Mouse (Mus musculus): ENCODE measurements at regions not wholly inside any gene's neighbourhood (a gene's known extent, or its start where the extent isn't known, plus 50 kb on each side); places are given as distances from the start of the nearest gene placed in this dataset.

DNA sequence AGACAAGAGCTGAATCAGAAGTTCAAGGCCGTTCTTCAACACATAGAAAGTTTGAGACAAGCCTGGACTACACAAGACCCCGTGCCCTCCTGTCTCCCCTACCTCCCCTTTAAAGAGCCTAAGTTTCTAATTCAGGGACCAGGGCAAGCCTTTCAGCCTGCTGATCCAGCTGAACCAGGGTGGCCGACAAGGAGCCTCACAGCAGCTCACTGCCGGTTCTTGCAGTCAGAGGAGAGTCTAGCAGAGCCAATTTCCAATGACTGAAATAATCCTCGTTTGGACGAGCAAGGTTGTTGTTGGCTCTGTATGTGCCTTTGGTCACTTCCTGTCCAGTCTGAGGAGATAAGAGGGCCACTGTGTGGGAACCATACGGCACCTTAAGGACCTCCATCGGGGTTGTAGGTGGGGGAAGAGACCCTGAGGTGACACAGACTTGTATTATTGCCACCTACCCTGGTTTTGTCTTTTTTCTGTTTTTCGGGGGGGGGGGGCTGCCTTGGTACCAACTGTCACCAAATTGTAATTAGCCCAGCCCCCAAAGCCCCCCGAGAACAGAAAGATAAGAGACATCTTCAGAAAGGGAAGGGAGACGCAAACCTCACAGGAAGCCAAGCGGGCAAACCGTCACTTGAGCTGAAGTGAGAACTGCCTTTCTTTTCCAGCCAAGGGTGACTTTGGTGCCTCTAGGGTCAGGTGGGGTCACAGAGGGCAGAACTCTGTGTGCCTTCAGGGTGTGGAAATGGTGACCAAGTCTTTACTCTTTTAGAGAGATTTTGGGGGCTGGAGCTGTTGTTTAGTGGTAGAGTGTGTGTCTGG is 58.1 kb upstream of the Cux1 start:
- Histone ChIP-seq H3K27me3 (ENCODE audit: control insufficient read depth, insufficient read depth, low read length) (no peaks in the 10 kb centered on the region), H3K4me3 (ENCODE audit: control insufficient read depth, insufficient read depth, low read length) (peak overlapping the region; percentile 10; the same call in 1 of the 2 replicates), H3K4me1 (replicated peaks; ENCODE audit: control insufficient read depth, insufficient read depth, low read length) (peaks cover 69% of the 10 kb centered on the region), H3K36me3 (ENCODE audit: control insufficient read depth, insufficient read depth, low read length) (no peaks in the 10 kb centered on the region), H3K27ac (ENCODE audit: control insufficient read depth, insufficient read depth, low read length) (peak overlapping the region; percentile 99)
- 8% methylated on average over 13 of the region's 13 CpGs for WGBS
- TF ChIP-seq CTCF (IDR thresholded peaks at IDR 0.05; ENCODE audit: borderline replicate concordance, control insufficient read depth, extremely low read depth, insufficient read depth, low read length, poor library complexity) (no peak), POLR2A (IDR thresholded peaks at IDR 0.05; ENCODE audit: control insufficient read depth, extremely low read depth, insufficient read depth, low read length, poor library complexity) (no peak)
- DNase-seq, result peak; percentile 70

- Histone ChIP-seq H3K27me3 (ENCODE audit: control insufficient read depth, insufficient read depth, low read length) (no peaks in the 10 kb centered on the region), H3K4me3 (ENCODE audit: control insufficient read depth, insufficient read depth, low read length) (no peak overlapping the region), H3K36me3 (ENCODE audit: control insufficient read depth, insufficient read depth, low read length) (no peaks in the 10 kb centered on the region), H3K4me1 (replicated peaks; ENCODE audit: control insufficient read depth, insufficient read depth, low read length) (peaks cover 70% of the 10 kb centered on the region), H3K27ac (ENCODE audit: control insufficient read depth, insufficient read depth, low read length) (peak overlapping the region; percentile 99)
- TF ChIP-seq POLR2A (IDR thresholded peaks at IDR 0.05; ENCODE audit: control insufficient read depth, extremely low read depth, insufficient read depth, low read length, poor library complexity) (peak; percentile 85), CTCF (IDR thresholded peaks at IDR 0.05; ENCODE audit: borderline replicate concordance, control insufficient read depth, extremely low read depth, insufficient read depth, low read length, poor library complexity) (no peak)
- peak; percentile 79 for DNase-seq
- WGBS, result 5% methylated on average over 4 of the region's 4 CpGs
Measured at GRCm38 (mm10) chr5:136626142-136626771, 59.0 kb upstream of the Cux1 start.

- Histone ChIP-seq H3K27me3 (ENCODE audit: control insufficient read depth, insufficient read depth, low read length) (no peaks in the 10 kb centered on the region), H3K36me3 (ENCODE audit: control insufficient read depth, insufficient read depth, low read length) (no peaks in the 10 kb centered on the region), H3K27ac (ENCODE audit: control insufficient read depth, insufficient read depth, low read length) (peak overlapping the region; percentile 99), H3K4me3 (ENCODE audit: control insufficient read depth, insufficient read depth, low read length) (no peak overlapping the region), H3K4me1 (replicated peaks; ENCODE audit: control insufficient read depth, insufficient read depth, low read length) (peaks cover 64% of the 10 kb centered on the region)
- no peak for TF ChIP-seq POLR2A (IDR thresholded peaks at IDR 0.05; ENCODE audit: control insufficient read depth, extremely low read depth, insufficient read depth, low read length, poor library complexity)
- no peak for TF ChIP-seq CTCF (IDR thresholded peaks at IDR 0.05; ENCODE audit: borderline replicate concordance, control insufficient read depth, extremely low read depth, insufficient read depth, low read length, poor library complexity)
- WGBS, result 54% methylated on average over 2 of the region's 2 CpGs
- DNase-seq, result no peak
Measured at GRCm38 (mm10) chr5:136626891-136627290, 59.6 kb upstream of the Cux1 start.

DNA sequence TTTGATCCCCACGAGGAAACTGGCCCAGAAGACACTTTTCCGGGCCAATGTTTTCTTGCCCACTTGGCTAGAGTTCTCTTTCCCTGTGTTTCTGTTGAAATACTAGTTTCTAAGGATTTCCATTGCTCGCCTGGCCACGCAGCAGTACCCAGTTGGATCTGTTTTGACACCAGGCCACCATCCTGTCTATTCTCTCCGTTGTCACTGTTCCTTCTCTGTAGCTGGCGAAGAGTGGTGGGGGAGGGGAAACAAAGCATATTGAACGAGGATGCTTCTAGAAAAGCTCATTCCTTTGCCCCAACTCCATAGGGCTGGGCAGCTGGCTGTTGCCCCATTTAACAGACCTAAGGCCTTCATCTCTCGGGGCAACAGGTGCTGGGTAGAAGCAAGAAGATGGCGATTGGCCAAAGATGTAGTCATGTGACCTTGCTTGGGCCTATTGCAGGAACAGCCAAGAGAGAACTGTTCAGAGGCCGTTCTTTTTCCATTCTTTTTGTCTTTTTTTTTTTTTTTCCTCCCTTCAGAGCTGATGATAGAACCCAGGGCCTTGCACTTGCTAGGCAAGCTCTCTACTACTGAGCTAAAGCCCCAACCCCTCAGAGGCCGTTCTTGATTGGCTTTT is 60.5 kb upstream of the Cux1 start:
- DNase-seq, result peak; percentile 61
- Histone ChIP-seq H3K27me3 (ENCODE audit: control insufficient read depth, insufficient read depth, low read length) (no peaks in the 10 kb centered on the region), H3K27ac (ENCODE audit: control insufficient read depth, insufficient read depth, low read length) (peak overlapping the region; percentile 99), H3K4me3 (ENCODE audit: control insufficient read depth, insufficient read depth, low read length) (no peak overlapping the region), H3K36me3 (ENCODE audit: control insufficient read depth, insufficient read depth, low read length) (no peaks in the 10 kb centered on the region), H3K4me1 (replicated peaks; ENCODE audit: control insufficient read depth, insufficient read depth, low read length) (peaks cover 64% of the 10 kb centered on the region)
- TF ChIP-seq POLR2A (IDR thresholded peaks at IDR 0.05; ENCODE audit: control insufficient read depth, extremely low read depth, insufficient read depth, low read length, poor library complexity) (no peak), CTCF (IDR thresholded peaks at IDR 0.05; ENCODE audit: borderline replicate concordance, control insufficient read depth, extremely low read depth, insufficient read depth, low read length, poor library complexity) (no peak)
- WGBS, result 45% methylated on average over 11 of the region's 11 CpGs

- Histone ChIP-seq H3K27me3 (ENCODE audit: control insufficient read depth, insufficient read depth, low read length) (no peaks in the 10 kb centered on the region), H3K27ac (ENCODE audit: control insufficient read depth, insufficient read depth, low read length) (peak overlapping the region; percentile 99), H3K36me3 (ENCODE audit: control insufficient read depth, insufficient read depth, low read length) (no peaks in the 10 kb centered on the region), H3K4me1 (replicated peaks; ENCODE audit: control insufficient read depth, insufficient read depth, low read length) (peaks cover 62% of the 10 kb centered on the region), H3K4me3 (ENCODE audit: control insufficient read depth, insufficient read depth, low read length) (no peak overlapping the region)
- TF ChIP-seq POLR2A (IDR thresholded peaks at IDR 0.05; ENCODE audit: control insufficient read depth, extremely low read depth, insufficient read depth, low read length, poor library complexity), result no peak
- TF ChIP-seq CTCF (IDR thresholded peaks at IDR 0.05; ENCODE audit: borderline replicate concordance, control insufficient read depth, extremely low read depth, insufficient read depth, low read length, poor library complexity), result no peak
- no peak for DNase-seq
- 66% methylated on average over 5 of the region's 5 CpGs for WGBS
Measured at GRCm38 (mm10) chr5:136628502-136628901, 61.2 kb upstream of the Cux1 start.

DNA sequence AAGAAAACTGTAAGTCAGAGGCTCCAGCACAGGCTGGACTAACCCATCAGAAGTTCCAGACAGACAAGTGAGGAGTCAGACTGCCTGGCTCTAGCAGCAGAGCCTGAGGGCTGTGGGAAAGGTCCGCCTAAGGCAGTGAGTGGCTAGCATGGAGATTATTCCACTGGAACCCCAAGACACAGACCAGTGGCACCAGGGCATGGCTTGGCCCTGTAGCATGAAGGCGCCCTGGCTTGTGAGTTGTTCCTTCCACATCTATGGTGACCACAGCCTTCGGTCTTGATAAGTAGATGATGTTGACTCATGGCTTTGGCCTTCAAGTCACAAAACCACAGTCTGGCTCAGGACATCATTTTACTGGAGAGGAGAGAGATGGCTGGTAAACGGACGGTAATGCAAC is 60.7 kb upstream of the Myl10 start:
- Histone ChIP-seq H3K4me1 (replicated peaks; ENCODE audit: control insufficient read depth, insufficient read depth, low read length) (peaks cover 33% of the 10 kb centered on the region), H3K27ac (ENCODE audit: control insufficient read depth, insufficient read depth, low read length) (no peak overlapping the region), H3K4me3 (ENCODE audit: control insufficient read depth, insufficient read depth, low read length) (no peak overlapping the region), H3K36me3 (ENCODE audit: control insufficient read depth, insufficient read depth, low read length) (no peaks in the 10 kb centered on the region), H3K27me3 (ENCODE audit: control insufficient read depth, insufficient read depth, low read length) (no peaks in the 10 kb centered on the region)
- DNase-seq, result no peak
- 88% methylated on average over 5 of the region's 5 CpGs for WGBS
- TF ChIP-seq POLR2A (IDR thresholded peaks at IDR 0.05; ENCODE audit: control insufficient read depth, extremely low read depth, insufficient read depth, low read length, poor library complexity), result no peak
- TF ChIP-seq CTCF (IDR thresholded peaks at IDR 0.05; ENCODE audit: borderline replicate concordance, control insufficient read depth, extremely low read depth, insufficient read depth, low read length, poor library complexity), result no peak

Data from thymus, adult 2 months (tissue).